Mouse (Mus musculus): ENCODE results near the gene Shank2. TPM values are rescaled to one million over a fixed set of nuclear protein-coding genes. Genes with fewer than 3 reads are reported as not detected.

Shank2 gene
- total RNA-seq, 1 experiment: 0.94 TPM

DNA sequence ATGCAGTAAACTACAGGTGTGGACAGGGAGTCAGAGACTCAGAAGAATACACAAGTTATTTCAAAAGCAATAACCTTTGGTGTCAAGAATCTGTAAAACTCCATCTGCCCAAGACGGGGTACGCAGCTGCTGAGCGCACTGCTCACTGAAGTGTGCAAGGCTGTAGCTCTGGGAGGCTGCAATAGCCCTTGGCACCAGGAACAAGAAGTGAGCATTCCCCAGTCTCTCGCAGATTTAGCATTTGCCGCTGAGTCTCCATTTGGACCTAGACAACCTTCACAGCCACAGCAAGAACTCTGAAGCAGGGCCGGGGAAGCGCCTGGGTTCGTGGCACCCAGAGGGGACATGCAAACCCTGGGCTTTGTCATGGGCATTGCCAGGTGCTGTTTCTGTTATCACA, 371.3 kb downstream of the Shank2 start:
- Histone ChIP-seq H3K36me3 (ENCODE audit: control insufficient read depth, insufficient read depth, low read length, poor library complexity, severe bottlenecking) (no peaks in the 10 kb centered on the region), H3K27ac (ENCODE audit: insufficient read depth, low read depth, low read length, poor library complexity, severe bottlenecking) (no peak overlapping the region), H3K4me3 (ENCODE audit: insufficient read depth in 1 of 2, low read depth in 1 of 2, low read length in 2 of 2, poor library complexity in 1 of 2, severe bottlenecking in 1 of 2) (no peak overlapping the region), H3K4me1 (ENCODE audit: control insufficient read depth in 2 of 2, insufficient read depth in 2 of 2, low read length in 2 of 2, poor library complexity in 1 of 2) (no peaks in the 10 kb centered on the region), H3K9me3 (ENCODE audit: control insufficient read depth, insufficient read depth, low read depth, low read length) (no peaks in the 10 kb centered on the region), H3K9ac (ENCODE audit: insufficient read depth, low read depth, low read length, poor library complexity, severe bottlenecking) (no peak overlapping the region)
- TF ChIP-seq CHD2 (IDR thresholded peaks at IDR 0.05; ENCODE audit: low read depth, low read length) (no peak), ZNF384 (IDR thresholded peaks at IDR 0.05; ENCODE audit: low read depth, low read length) (no peak), HCFC1 (IDR thresholded peaks at IDR 0.05; ENCODE audit: borderline replicate concordance, insufficient read depth, low read length) (no peak), MAFK (IDR thresholded peaks at IDR 0.05; ENCODE audit: insufficient read depth, low read depth, low read length) (no peak), ZC3H11A (IDR thresholded peaks at IDR 0.05; ENCODE audit: borderline replicate concordance, low read depth, low read length) (no peak)
- in situ Hi-C loops (cut with MboI; ENCODE audit: low sequenced_read_pairs in 2 of 2, unreplicated experiment in 2 of 2): no loop called here
- DNase-seq (ENCODE audit: low read depth, low spot score): no peak

DNA sequence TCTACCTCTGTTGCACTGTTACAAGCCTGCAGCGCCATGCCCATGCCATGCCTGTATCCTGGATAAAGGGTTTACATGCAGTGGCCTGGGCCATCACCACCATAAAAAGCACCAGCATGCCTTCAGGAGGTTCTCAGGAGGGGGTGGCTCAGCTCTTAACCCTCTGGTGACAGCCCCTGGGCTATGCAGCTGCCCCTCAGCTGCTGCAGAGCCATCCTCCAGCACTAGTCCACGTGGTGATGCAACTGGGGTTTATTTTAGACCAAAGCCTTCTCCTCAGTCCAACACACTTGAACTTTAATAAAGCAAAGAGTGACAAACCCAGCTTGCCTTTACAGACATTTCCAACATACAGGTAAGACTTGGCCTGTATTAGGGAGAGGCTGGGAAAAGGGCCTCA, 373.8 kb downstream of the Shank2 start:
- no peaks in the 10 kb centered on the region for H3K9me3 ChIP-seq (ENCODE audit: control insufficient read depth, insufficient read depth, low read depth, low read length)
- no peaks in the 10 kb centered on the region for H3K36me3 ChIP-seq (ENCODE audit: control insufficient read depth, insufficient read depth, low read length, poor library complexity, severe bottlenecking)
- no peak overlapping the region for H3K9ac ChIP-seq (ENCODE audit: insufficient read depth, low read depth, low read length, poor library complexity, severe bottlenecking)
- in situ Hi-C loops (cut with MboI; ENCODE audit: low sequenced_read_pairs in 2 of 2, unreplicated experiment in 2 of 2): no loop called here
- H3K27ac ChIP-seq (ENCODE audit: insufficient read depth, low read depth, low read length, poor library complexity, severe bottlenecking): no peak overlapping the region
- TF ChIP-seq CHD2 (IDR thresholded peaks at IDR 0.05; ENCODE audit: low read depth, low read length) (no peak), ZNF384 (IDR thresholded peaks at IDR 0.05; ENCODE audit: low read depth, low read length) (no peak), ZC3H11A (IDR thresholded peaks at IDR 0.05; ENCODE audit: borderline replicate concordance, low read depth, low read length) (no peak), MAFK (IDR thresholded peaks at IDR 0.05; ENCODE audit: insufficient read depth, low read depth, low read length) (no peak), HCFC1 (IDR thresholded peaks at IDR 0.05; ENCODE audit: borderline replicate concordance, insufficient read depth, low read length) (no peak)
- no peak for DNase-seq (ENCODE audit: low read depth, low spot score)
- H3K4me1 ChIP-seq (ENCODE audit: control insufficient read depth in 2 of 2, insufficient read depth in 2 of 2, low read length in 2 of 2, poor library complexity in 1 of 2): no peaks in the 10 kb centered on the region
- H3K4me3 ChIP-seq (ENCODE audit: insufficient read depth in 1 of 2, low read depth in 1 of 2, low read length in 2 of 2, poor library complexity in 1 of 2, severe bottlenecking in 1 of 2): no peak overlapping the region

DNA sequence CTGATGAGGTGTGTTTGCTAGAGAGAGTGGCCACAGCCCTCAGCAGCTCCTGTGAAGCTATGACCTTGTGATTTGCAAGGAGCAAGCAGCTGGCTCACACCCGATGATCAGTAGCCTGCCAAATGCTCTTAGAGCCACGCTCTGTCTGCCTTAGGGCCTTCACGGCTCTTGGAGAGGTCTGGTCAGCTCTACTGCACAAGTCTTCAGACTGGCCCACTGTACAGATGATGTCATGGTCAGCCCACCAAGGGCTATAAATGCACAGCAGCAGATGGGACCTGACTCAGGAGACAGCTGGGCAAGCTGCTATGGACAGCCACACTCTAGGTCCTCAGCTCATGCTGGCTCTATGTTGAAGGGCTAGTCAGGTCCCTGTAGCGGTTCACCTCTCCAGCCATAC, 376.5 kb downstream of the Shank2 start:
- no peaks in the 10 kb centered on the region for H3K36me3 ChIP-seq (ENCODE audit: control insufficient read depth, insufficient read depth, low read length, poor library complexity, severe bottlenecking)
- H3K4me1 ChIP-seq (ENCODE audit: control insufficient read depth in 2 of 2, insufficient read depth in 2 of 2, low read length in 2 of 2, poor library complexity in 1 of 2): no peaks in the 10 kb centered on the region
- no peak overlapping the region for H3K4me3 ChIP-seq (ENCODE audit: insufficient read depth in 1 of 2, low read depth in 1 of 2, low read length in 2 of 2, poor library complexity in 1 of 2, severe bottlenecking in 1 of 2)
- TF ChIP-seq MAFK (IDR thresholded peaks at IDR 0.05; ENCODE audit: insufficient read depth, low read depth, low read length) (no peak), ZC3H11A (IDR thresholded peaks at IDR 0.05; ENCODE audit: borderline replicate concordance, low read depth, low read length) (no peak), ZNF384 (IDR thresholded peaks at IDR 0.05; ENCODE audit: low read depth, low read length) (no peak), HCFC1 (IDR thresholded peaks at IDR 0.05; ENCODE audit: borderline replicate concordance, insufficient read depth, low read length) (no peak), CHD2 (IDR thresholded peaks at IDR 0.05; ENCODE audit: low read depth, low read length) (no peak)
- in situ Hi-C loops (cut with MboI; ENCODE audit: low sequenced_read_pairs in 2 of 2, unreplicated experiment in 2 of 2): no loop called here
- no peak for DNase-seq (ENCODE audit: low read depth, low spot score)
- no peaks in the 10 kb centered on the region for H3K9me3 ChIP-seq (ENCODE audit: control insufficient read depth, insufficient read depth, low read depth, low read length)
- no peak overlapping the region for H3K9ac ChIP-seq (ENCODE audit: insufficient read depth, low read depth, low read length, poor library complexity, severe bottlenecking)
- no peak overlapping the region for H3K27ac ChIP-seq (ENCODE audit: insufficient read depth, low read depth, low read length, poor library complexity, severe bottlenecking)

DNA sequence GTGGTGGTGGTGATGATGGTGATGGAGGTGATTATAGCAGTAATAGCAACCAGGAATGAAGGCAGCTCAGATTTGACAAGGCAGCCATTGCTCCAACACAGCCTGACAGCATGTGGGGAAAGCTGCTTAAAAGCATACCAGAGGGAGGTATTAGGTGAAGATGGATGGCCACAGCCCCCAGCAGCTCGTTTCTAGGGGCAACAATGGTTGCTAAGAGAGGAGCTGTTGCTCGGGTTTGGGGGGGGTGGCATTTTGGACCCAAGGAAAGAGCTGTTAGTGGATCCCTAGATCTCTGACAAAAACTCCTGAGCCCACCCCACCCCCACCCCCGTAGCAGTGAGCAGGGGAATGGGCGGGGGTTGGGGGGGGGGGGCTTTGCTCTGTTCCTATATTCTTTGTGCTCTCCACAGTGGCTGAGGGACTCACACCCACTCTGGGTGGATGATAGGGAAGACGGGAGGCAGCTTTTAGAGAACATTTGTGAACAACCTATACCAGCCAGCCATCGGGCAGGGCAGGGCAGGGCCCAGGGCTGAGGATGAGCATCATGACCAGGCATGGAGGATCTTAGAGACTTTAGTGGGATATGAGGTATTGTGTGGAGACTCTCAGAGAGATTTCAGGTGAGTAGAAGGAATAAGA, 377.6 kb downstream of the Shank2 start:
- no peaks in the 10 kb centered on the region for H3K9me3 ChIP-seq (ENCODE audit: control insufficient read depth, insufficient read depth, low read depth, low read length)
- no peak overlapping the region for H3K9ac ChIP-seq (ENCODE audit: insufficient read depth, low read depth, low read length, poor library complexity, severe bottlenecking)
- H3K4me3 ChIP-seq (ENCODE audit: insufficient read depth in 1 of 2, low read depth in 1 of 2, low read length in 2 of 2, poor library complexity in 1 of 2, severe bottlenecking in 1 of 2): no peak overlapping the region
- in situ Hi-C loops (cut with MboI; ENCODE audit: low sequenced_read_pairs in 2 of 2, unreplicated experiment in 2 of 2): no loop called here
- no peak for DNase-seq (ENCODE audit: low read depth, low spot score)
- H3K36me3 ChIP-seq (ENCODE audit: control insufficient read depth, insufficient read depth, low read length, poor library complexity, severe bottlenecking): no peaks in the 10 kb centered on the region
- H3K4me1 ChIP-seq (ENCODE audit: control insufficient read depth in 2 of 2, insufficient read depth in 2 of 2, low read length in 2 of 2, poor library complexity in 1 of 2): no peaks in the 10 kb centered on the region
- TF ChIP-seq MAFK (IDR thresholded peaks at IDR 0.05; ENCODE audit: insufficient read depth, low read depth, low read length): no peak
- TF ChIP-seq ZNF384 (IDR thresholded peaks at IDR 0.05; ENCODE audit: low read depth, low read length): no peak
- no peak for TF ChIP-seq ZC3H11A (IDR thresholded peaks at IDR 0.05; ENCODE audit: borderline replicate concordance, low read depth, low read length)
- no peak for TF ChIP-seq CHD2 (IDR thresholded peaks at IDR 0.05; ENCODE audit: low read depth, low read length)
- H3K27ac ChIP-seq (ENCODE audit: insufficient read depth, low read depth, low read length, poor library complexity, severe bottlenecking): no peak overlapping the region

DNA sequence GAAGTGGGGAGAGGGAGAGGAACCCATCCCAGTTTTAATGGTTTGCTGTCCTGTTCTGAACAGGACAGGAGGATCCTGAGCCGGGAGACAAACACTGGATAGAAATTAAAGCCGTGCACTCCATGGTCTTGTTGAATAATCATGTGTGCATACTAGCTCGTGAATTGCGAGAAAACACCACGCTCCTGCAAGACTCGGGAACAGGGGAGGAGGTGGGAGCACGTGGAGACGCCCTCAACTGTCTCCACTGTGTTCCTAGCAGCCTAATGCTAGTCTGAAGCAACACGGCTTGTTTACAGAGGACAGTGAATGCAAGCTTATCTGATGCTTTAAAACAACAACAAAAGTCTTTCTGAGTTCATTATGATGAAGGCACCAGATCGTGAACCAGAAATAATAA, 379.9 kb downstream of the Shank2 start:
- Histone ChIP-seq H3K4me1 (ENCODE audit: control insufficient read depth in 2 of 2, insufficient read depth in 2 of 2, low read length in 2 of 2, poor library complexity in 1 of 2) (no peaks in the 10 kb centered on the region), H3K9ac (ENCODE audit: insufficient read depth, low read depth, low read length, poor library complexity, severe bottlenecking) (no peak overlapping the region), H3K36me3 (ENCODE audit: control insufficient read depth, insufficient read depth, low read length, poor library complexity, severe bottlenecking) (no peaks in the 10 kb centered on the region), H3K4me3 (ENCODE audit: insufficient read depth in 1 of 2, low read depth in 1 of 2, low read length in 2 of 2, poor library complexity in 1 of 2, severe bottlenecking in 1 of 2) (no peak overlapping the region), H3K9me3 (ENCODE audit: control insufficient read depth, insufficient read depth, low read depth, low read length) (no peaks in the 10 kb centered on the region), H3K27ac (ENCODE audit: insufficient read depth, low read depth, low read length, poor library complexity, severe bottlenecking) (no peak overlapping the region)
- no peak for DNase-seq (ENCODE audit: low read depth, low spot score)
- in situ Hi-C loops (cut with MboI; ENCODE audit: low sequenced_read_pairs in 2 of 2, unreplicated experiment in 2 of 2): no loop called here
- TF ChIP-seq ZC3H11A (IDR thresholded peaks at IDR 0.05; ENCODE audit: borderline replicate concordance, low read depth, low read length) (no peak), ZNF384 (IDR thresholded peaks at IDR 0.05; ENCODE audit: low read depth, low read length) (no peak), HCFC1 (IDR thresholded peaks at IDR 0.05; ENCODE audit: borderline replicate concordance, insufficient read depth, low read length) (no peak), MAFK (IDR thresholded peaks at IDR 0.05; ENCODE audit: insufficient read depth, low read depth, low read length) (no peak), CHD2 (IDR thresholded peaks at IDR 0.05; ENCODE audit: low read depth, low read length) (no peak)
